Mouse (Mus musculus) CH12.LX (cell line): ENCODE data around the gene Mettl7a1. TPM values are rescaled to one million over a fixed set of nuclear protein-coding genes. Genes with fewer than 3 reads are reported as not detected.

Experiments used
- DNase-seq: peaks from one replicate; pipeline ENCODE4 v3.0.0-alpha.2; 2013; ENCODE audit errors: extremely low read depth
- H3K27ac ChIP-seq: 2 replicates; pipeline ENCODE4 v1.5.1; 2012; ENCODE audit warnings: low read depth, mild to moderate bottlenecking, control low read depth, moderate library complexity; ENCODE audit not compliant: insufficient read depth
- H3K27me3 ChIP-seq: replicated peaks from 2 replicates; pipeline ENCODE3; 2012; ENCODE audit warnings: inconsistent platforms
- H3K36me3 ChIP-seq, 2 experiments: replicated peaks in 1 of 2; 2 replicates each; pipeline versions ENCODE3 to v1.6.1; 2012; ENCODE audit warnings: inconsistent platforms in 1 of 2, low read length in 1 of 2, mild to moderate bottlenecking in 1 of 2, mixed read lengths in 1 of 2, moderate library complexity in 1 of 2; ENCODE audit not compliant: control insufficient read depth in 1 of 2, insufficient read depth in 1 of 2
- H3K4me1 ChIP-seq, 2 experiments: 2 replicates each; pipeline ENCODE4 v1.6.1; 2012; ENCODE audit warnings: inconsistent platforms in 1 of 2, moderate library complexity in 1 of 2; ENCODE audit not compliant: insufficient read depth in 2 of 2, control insufficient read depth in 1 of 2
- H3K4me2 ChIP-seq: 2 replicates; pipeline ENCODE4 v1.6.1; 2012; ENCODE audit warnings: low read depth, mild to moderate bottlenecking, control low read depth; ENCODE audit not compliant: poor library complexity, insufficient read depth, severe bottlenecking
- H3K4me3 ChIP-seq, 3 experiments: fragments of 150-350 bp in 1 of 3; sonication (generic) in 1 of 3; replicated peaks in 1 of 3; 2 replicates each; pipeline versions ENCODE3 to v1.5.1; 2011 to 2012; ENCODE audit warnings: low read depth in 2 of 3, low read length in 2 of 3, mild to moderate bottlenecking in 2 of 3, moderate library complexity in 2 of 3, control low read depth in 1 of 3, improper control_type of control experiment in 1 of 3, inconsistent platforms in 1 of 3, mixed read lengths in 1 of 3; ENCODE audit not compliant: poor library complexity in 1 of 3
- H3K79me2 ChIP-seq: replicated peaks from 2 replicates; pipeline ENCODE4 v1.6.1; 2012; ENCODE audit warnings: mild to moderate bottlenecking, moderate library complexity; ENCODE audit not compliant: control insufficient read depth, poor library complexity, insufficient read depth, severe bottlenecking; ENCODE audit errors: extremely low read depth
- H3K9ac ChIP-seq: 2 replicates; pipeline ENCODE4 v1.6.1; 2012; ENCODE audit warnings: low read depth, mild to moderate bottlenecking, control low read depth, moderate library complexity; ENCODE audit not compliant: insufficient read depth
- H3K9me3 ChIP-seq: replicated peaks from 2 replicates; pipeline ENCODE3; 2012; ENCODE audit warnings: low read length, inconsistent platforms, mixed read lengths
- BHLHE40 ChIP-seq: IDR thresholded peaks from 2 replicates; pipeline ENCODE4 v1.6.1; 2011; ENCODE audit warnings: mild to moderate bottlenecking, low read depth, low read length, improper control_type of control experiment
- ELF1 ChIP-seq: IDR thresholded peaks from 2 replicates; pipeline ENCODE4 v1.6.1; 2014; ENCODE audit warnings: low read depth, mild to moderate bottlenecking, inconsistent platforms, low read length, improper control_type of control experiment
- EP300 ChIP-seq: IDR thresholded peaks from 2 replicates; pipeline ENCODE4 v1.6.1; 2011; ENCODE audit warnings: low read length, improper control_type of control experiment
- ETS1 ChIP-seq: conservative IDR thresholded peaks from 2 replicates; pipeline ENCODE4 v1.6.1; 2012; ENCODE audit warnings: low read depth, mild to moderate bottlenecking, inconsistent platforms, low read length, improper control_type of control experiment, moderate library complexity
- HCFC1 ChIP-seq: IDR thresholded peaks from 2 replicates; pipeline ENCODE4 v1.6.1; 2012; ENCODE audit warnings: low read depth, mild to moderate bottlenecking, inconsistent platforms, low read length, improper control_type of control experiment
- IRF4 ChIP-seq: IDR thresholded peaks from 2 replicates; pipeline ENCODE4 v1.6.1; 2014; ENCODE audit warnings: low read depth, mild to moderate bottlenecking, inconsistent platforms, low read length, improper control_type of control experiment
- JUN ChIP-seq: IDR thresholded peaks from 2 replicates; pipeline ENCODE4 v1.6.1; 2011; ENCODE audit warnings: low read depth, mild to moderate bottlenecking, low read length, improper control_type of control experiment, moderate library complexity; ENCODE audit not compliant: insufficient read depth
- MAFK ChIP-seq: IDR thresholded peaks from 2 replicates; pipeline ENCODE4 v1.6.1; 2011; ENCODE audit warnings: low read length, improper control_type of control experiment; ENCODE audit not compliant: insufficient replicate concordance
- MAX ChIP-seq: IDR thresholded peaks from 2 replicates; pipeline ENCODE4 v1.6.1; 2011; ENCODE audit warnings: low read length, improper control_type of control experiment
- MAZ ChIP-seq: IDR thresholded peaks from 2 replicates; pipeline ENCODE4 v1.6.1; 2012; ENCODE audit warnings: low read depth, mild to moderate bottlenecking, inconsistent platforms, low read length, improper control_type of control experiment, moderate library complexity
- MEF2A ChIP-seq: IDR thresholded peaks from 2 replicates; pipeline ENCODE4 v1.6.1; 2014; ENCODE audit warnings: low read depth, mild to moderate bottlenecking, inconsistent platforms, low read length, improper control_type of control experiment, borderline replicate concordance
- MYC ChIP-seq: IDR thresholded peaks from 2 replicates; pipeline ENCODE4 v1.6.1; 2011; ENCODE audit warnings: low read depth, mild to moderate bottlenecking, improper control_type of control experiment, low read length
- NELFE ChIP-seq: IDR thresholded peaks from 2 replicates; pipeline ENCODE4 v1.6.1; 2011; ENCODE audit warnings: low read depth, low read length, improper control_type of control experiment
- NRF1 ChIP-seq: IDR thresholded peaks from 2 replicates; pipeline ENCODE4 v1.6.1; 2014; ENCODE audit warnings: low read depth, mild to moderate bottlenecking, inconsistent platforms, low read length, improper control_type of control experiment, moderate library complexity
- POLR2A ChIP-seq: IDR thresholded peaks from 2 replicates; pipeline ENCODE4 v1.6.1; 2011; ENCODE audit warnings: low read depth, mild to moderate bottlenecking, improper control_type of control experiment, low read length
- POLR2AphosphoS2 ChIP-seq: IDR thresholded peaks from 2 replicates; pipeline ENCODE4 v1.6.1; 2011; ENCODE audit warnings: low read depth, low read length, improper control_type of control experiment
- SIN3A ChIP-seq: IDR thresholded peaks from 2 replicates; pipeline ENCODE4 v1.6.1; 2012; ENCODE audit warnings: low read length, improper control_type of control experiment, inconsistent platforms
- SMC3 ChIP-seq: IDR thresholded peaks from 2 replicates; pipeline ENCODE4 v1.6.1; 2011; ENCODE audit warnings: low read depth, low read length, improper control_type of control experiment
- TBP ChIP-seq: conservative IDR thresholded peaks from 2 replicates; pipeline ENCODE4 v1.6.1; 2011; ENCODE audit warnings: low read depth, low read length, improper control_type of control experiment
- TCF12 ChIP-seq: IDR thresholded peaks from 2 replicates; pipeline ENCODE4 v1.6.1; 2014; ENCODE audit warnings: low read depth, mild to moderate bottlenecking, inconsistent platforms, low read length, improper control_type of control experiment
- ZC3H11A ChIP-seq: IDR thresholded peaks from 2 replicates; pipeline ENCODE4 v1.6.1; 2012; ENCODE audit warnings: low read depth, mild to moderate bottlenecking, inconsistent platforms, low read length, improper control_type of control experiment
- ZMIZ1 ChIP-seq: IDR thresholded peaks from 2 replicates; pipeline ENCODE4 v1.6.1; 2012; ENCODE audit warnings: low read depth, mild to moderate bottlenecking, inconsistent platforms, low read length, improper control_type of control experiment
- dilution Hi-C: fragments of 300-500 bp; cut with MboI; formaldehyde crosslinking; loops from 2 replicates; pipeline ENCODE4 v1.14.3; 2020; ENCODE audit warnings: low sequenced_read_pairs; ENCODE audit not compliant: extremely low pct_unique_long_range_greater_than_20kb, extremely low pct_ligation_motif_present
- in situ Hi-C: fragments of 300-500 bp; cut with MboI; formaldehyde crosslinking; loops from 3 replicates; pipeline ENCODE4 v1.14.3; 2019; ENCODE audit warnings: low sequenced_read_pairs, low pct_ligation_motif_present, low pct_unique_long_range_greater_than_20kb, mixed read lengths
- polyA plus RNA-seq: library from polyadenylated mRNA; unstranded; fragments of >175 nt; gene quantifications from 2 replicates; pipeline ENCODE4 v1.2.1, GENCODE M21; 2012; ENCODE audit warnings: low read depth; ENCODE audit not compliant: insufficient read length
- total RNA-seq, 2 experiments: library from RNA; depleted of rRNA; stranded (reverse); fragments of 300-350 nt in 1 of 2; fragments of >200 nt in 1 of 2; gene quantifications; 2 replicates each; pipeline ENCODE4 v1.2.3; 2012 to 2014

Gene Mettl7a1
- total RNA-seq (2012; rRNA removed) (5.8 and 6.5 TPM in 2 replicates), total RNA-seq (2014; rRNA removed) (17.2 and 17.9 TPM in 2 replicates), polyA plus RNA-seq (14.2 and 14.9 TPM in 2 replicates)

- in situ Hi-C loops, result no loop called here
- Histone ChIP-seq H3K4me3 (peak within 1 kb of the TSS; percentile 57 to 60 (median 59)), H3K4me1 (peaks cover 11 to 51% of the 10 kb centered on the region in 2 experiments), H3K9me3 (no peaks in the 10 kb centered on the region), H3K9ac (peak within 1 kb of the TSS; percentile 86), H3K27me3 (no peaks in the 10 kb centered on the region), H3K79me2 (no peaks in the 10 kb centered on the region), H3K27ac (peak within 1 kb of the TSS; percentile 87), H3K36me3 (no peaks in the 10 kb centered on the region), H3K4me2 (peak within 1 kb of the TSS; percentile 90)
- DNase-seq, result peak; percentile 93
- no peak for TF ChIP-seq MYC
- TF ChIP-seq ZMIZ1, result no peak; the same call in 1 of the 2 replicates
- TF ChIP-seq JUN, result 0 out of 2 replicates have a peak, but pooled peaks have one; percentile 18
- TF ChIP-seq BHLHE40, result peak; percentile 58
- TF ChIP-seq IRF4, result peak; percentile 95
- TF ChIP-seq MAFK, result peak; percentile 94
- no peak for TF ChIP-seq POLR2AphosphoS2
- peak; percentile 79 for TF ChIP-seq TBP
- 0 out of 2 replicates have a peak, but pooled peaks have one; percentile 7 for TF ChIP-seq MAZ
- TF ChIP-seq ELF1, result peak; percentile 44; the same call in 1 of the 2 replicates
- TF ChIP-seq ETS1, result peak; percentile 90
- peak; percentile 67 for TF ChIP-seq NRF1
- TF ChIP-seq NELFE, result peak; percentile 62; the same call in 1 of the 2 replicates
- TF ChIP-seq MEF2A, result peak; percentile 67
- peak; percentile 95 for TF ChIP-seq EP300
- no peak for TF ChIP-seq SMC3
- TF ChIP-seq HCFC1, result no peak; the same call in 1 of the 2 replicates
- TF ChIP-seq MAX, result no peak; the same call in 1 of the 2 replicates
- TF ChIP-seq SIN3A, result peak; percentile 76
- peak; percentile 67 for TF ChIP-seq POLR2A
- TF ChIP-seq ZC3H11A, result no peak
- peak; percentile 57; the same call in 1 of the 2 replicates for TF ChIP-seq TCF12
- dilution Hi-C loops, result no loop called here
Measured at GRCm38 (mm10) chr15:100304019-100304991, at the start of gene Mettl7a1. TSS of gene Mettl7a1 (plus strand) at chr15:100304140.
